Mouse (Mus musculus) hindbrain, embryonic 13.5 days (tissue): ENCODE measurements around the gene Cavin3. TPM values are rescaled to one million over a fixed set of nuclear protein-coding genes. Genes with fewer than 3 reads are reported as not detected.

Experiments
- ATAC-seq: fragments of 200-750 bp; cut with Nextera tagmentation; 2 replicates; pipeline ENCODE4 v1.8.0; 2017; ENCODE audit warnings: moderate TSS enrichment; ENCODE audit not compliant: low FRiP score
- H3K27ac ChIP-seq: fragments of 300-500 bp; sonication (generic); 2 replicates; pipeline ENCODE4 v1.5.1; 2015; ENCODE audit warnings: inconsistent platforms, mild to moderate bottlenecking, moderate library complexity
- H3K27me3 ChIP-seq: fragments of 300-500 bp; sonication (generic); 2 replicates; pipeline ENCODE4 v1.6.1; 2015; ENCODE audit warnings: mild to moderate bottlenecking, inconsistent platforms
- H3K36me3 ChIP-seq: fragments of 300-500 bp; sonication (generic); 2 replicates; pipeline ENCODE4 v1.6.1; 2015; ENCODE audit warnings: mild to moderate bottlenecking, inconsistent platforms
- H3K4me1 ChIP-seq: fragments of 300-500 bp; sonication (generic); replicated peaks from 2 replicates; pipeline ENCODE4 v1.6.1; 2015; ENCODE audit warnings: inconsistent platforms
- H3K4me2 ChIP-seq: fragments of 300-500 bp; sonication (generic); 2 replicates; pipeline ENCODE4 v1.6.1; 2015; ENCODE audit warnings: inconsistent platforms, mild to moderate bottlenecking, moderate library complexity
- H3K4me3 ChIP-seq: fragments of 300-500 bp; sonication (generic); 2 replicates; pipeline ENCODE4 v1.5.1; 2015; ENCODE audit warnings: mild to moderate bottlenecking, inconsistent platforms
- H3K9ac ChIP-seq: fragments of 300-500 bp; sonication (generic); 2 replicates; pipeline ENCODE4 v1.6.1; 2015; ENCODE audit warnings: mild to moderate bottlenecking, inconsistent platforms
- H3K9me3 ChIP-seq: fragments of 300-500 bp; sonication (generic); 2 replicates; pipeline ENCODE4 v1.6.1; 2016; ENCODE audit warnings: inconsistent platforms
- WGBS: fragments of 180-500 bp; shearing (Covaris S2); methylation state at CpG from one replicate; pipeline ENCODE4 v1.1.7; 2015; 5-methylcytosine and 5-hydroxymethylcytosine counted together
- polyA plus RNA-seq: library from polyadenylated mRNA; unstranded; fragments of >200 nt; fragmentation: Nextera tagmentation; extraction: Ambion mirVana; gene quantifications from 2 replicates; pipeline ENCODE4 v1.2.1, GENCODE M21; 2015

The Cavin3 gene
- polyA plus RNA-seq, result 28.9 and 31.6 TPM in 2 replicates

- peak within 1 kb of the TSS; percentile 84 for H3K4me2 ChIP-seq
- peaks cover 8% of the 10 kb centered on the region for H3K27me3 ChIP-seq
- no peaks in the 10 kb centered on the region for H3K9me3 ChIP-seq
- H3K36me3 ChIP-seq, result no peaks in the 10 kb centered on the region
- WGBS, result 2% methylated on average over 63 of the region's 63 CpGs
- H3K27ac ChIP-seq, result peak within 1 kb of the TSS; percentile 75
- ATAC-seq, result peak; percentile 90
- H3K9ac ChIP-seq, result peak within 1 kb of the TSS; percentile 80
- H3K4me3 ChIP-seq, result peak within 1 kb of the TSS; percentile 51
- H3K4me1 ChIP-seq, result peaks cover 25% of the 10 kb centered on the region
Observed at GRCm38 (mm10) chr7:105481505-105482411, at the start of gene Cavin3. Cavin3 (minus strand) TSS chr7:105482300.

GRCm38 (mm10) chr7:105528094-105528493 is 46.0 kb upstream of the Cavin3 start:
- H3K27me3 ChIP-seq, result no peaks in the 10 kb centered on the region
- no peak overlapping the region for H3K27ac ChIP-seq
- H3K4me3 ChIP-seq, result no peak overlapping the region
- ATAC-seq, result 0 out of 2 replicates have a peak, but pooled peaks have one; percentile 5
- H3K4me1 ChIP-seq, result no peaks in the 10 kb centered on the region
- WGBS, result 80% methylated on average over 4 of the region's 4 CpGs
- no peak overlapping the region for H3K9ac ChIP-seq
- no peaks in the 10 kb centered on the region for H3K9me3 ChIP-seq
- H3K36me3 ChIP-seq, result no peaks in the 10 kb centered on the region
- no peak overlapping the region for H3K4me2 ChIP-seq

GRCm38 (mm10) chr7:105527306-105527937 is 45.3 kb upstream of the Cavin3 start:
- no peak overlapping the region for H3K4me2 ChIP-seq
- no peaks in the 10 kb centered on the region for H3K27me3 ChIP-seq
- H3K9me3 ChIP-seq, result no peaks in the 10 kb centered on the region
- WGBS, result 61% methylated on average over 1 of the region's 1 CpGs
- H3K9ac ChIP-seq, result no peak overlapping the region
- no peaks in the 10 kb centered on the region for H3K4me1 ChIP-seq
- peak; percentile 77 for ATAC-seq
- H3K27ac ChIP-seq, result no peak overlapping the region
- no peaks in the 10 kb centered on the region for H3K36me3 ChIP-seq
- H3K4me3 ChIP-seq, result no peak overlapping the region

- Histone ChIP-seq H3K4me1 (no peaks in the 10 kb centered on the region), H3K4me2 (no peak overlapping the region), H3K27ac (no peak overlapping the region), H3K9ac (no peak overlapping the region), H3K9me3 (no peaks in the 10 kb centered on the region), H3K36me3 (no peaks in the 10 kb centered on the region), H3K27me3 (no peaks in the 10 kb centered on the region), H3K4me3 (no peak overlapping the region)
- ATAC-seq, result no peak
- 86% methylated on average over 2 of the region's 2 CpGs for WGBS
Observed at GRCm38 (mm10) chr7:105524222-105524621, 42.1 kb upstream of the Cavin3 start.

GRCm38 (mm10) chr7:105520201-105520600 is 38.1 kb upstream of the Cavin3 start:
- no peaks in the 10 kb centered on the region for H3K9me3 ChIP-seq
- no peak for ATAC-seq
- 54% methylated on average over 6 of the region's 6 CpGs for WGBS
- peaks cover 5% of the 10 kb centered on the region; the same call in 1 of the 2 replicates for H3K4me1 ChIP-seq
- no peak overlapping the region for H3K27ac ChIP-seq
- H3K4me3 ChIP-seq, result no peak overlapping the region
- no peaks in the 10 kb centered on the region for H3K27me3 ChIP-seq
- H3K9ac ChIP-seq, result no peak overlapping the region
- no peaks in the 10 kb centered on the region for H3K36me3 ChIP-seq
- H3K4me2 ChIP-seq, result no peak overlapping the region

GRCm38 (mm10) chr7:105519771-105520170 is 37.7 kb upstream of the Cavin3 start:
- no peak overlapping the region for H3K4me3 ChIP-seq
- peaks cover 10% of the 10 kb centered on the region; the same call in 1 of the 2 replicates for H3K4me1 ChIP-seq
- no peak overlapping the region for H3K4me2 ChIP-seq
- no peak for ATAC-seq
- no peak overlapping the region for H3K27ac ChIP-seq
- H3K27me3 ChIP-seq, result no peaks in the 10 kb centered on the region
- H3K9me3 ChIP-seq, result no peaks in the 10 kb centered on the region
- WGBS, result 87% methylated on average over 2 of the region's 2 CpGs
- no peak overlapping the region for H3K9ac ChIP-seq
- no peaks in the 10 kb centered on the region for H3K36me3 ChIP-seq

GRCm38 (mm10) chr7:105519336-105519735 is 37.2 kb upstream of the Cavin3 start:
- no peak overlapping the region for H3K4me3 ChIP-seq

GRCm38 (mm10) chr7:105516669-105517360 is 34.7 kb upstream of the Cavin3 start:
- Histone ChIP-seq H3K36me3 (no peaks in the 10 kb centered on the region), H3K4me2 (no peak overlapping the region), H3K9me3 (no peaks in the 10 kb centered on the region), H3K27me3 (no peaks in the 10 kb centered on the region), H3K4me1 (peaks cover 16% of the 10 kb centered on the region), H3K4me3 (no peak overlapping the region), H3K9ac (no peak overlapping the region), H3K27ac (no peak overlapping the region)
- no peak for ATAC-seq
- 47% methylated on average over 9 of the region's 9 CpGs for WGBS

More at GRCm38 (mm10) chr7:105519336-105519735, 37.2 kb upstream of the Cavin3 start:
- Histone ChIP-seq H3K9me3 (no peaks in the 10 kb centered on the region), H3K27ac (no peak overlapping the region), H3K9ac (no peak overlapping the region), H3K4me2 (no peak overlapping the region), H3K27me3 (no peaks in the 10 kb centered on the region), H3K36me3 (no peaks in the 10 kb centered on the region), H3K4me1 (peaks cover 12% of the 10 kb centered on the region)
- no peak for ATAC-seq
- WGBS, result 73% methylated on average over 11 of the region's 11 CpGs

- Histone ChIP-seq H3K36me3 (no peaks in the 10 kb centered on the region), H3K4me1 (peaks cover 16% of the 10 kb centered on the region), H3K4me2 (no peak overlapping the region), H3K9me3 (no peaks in the 10 kb centered on the region), H3K27ac (no peak overlapping the region), H3K9ac (no peak overlapping the region), H3K4me3 (no peak overlapping the region), H3K27me3 (no peaks in the 10 kb centered on the region)
- ATAC-seq, result peak; percentile 67
- WGBS, result 13% methylated on average over 5 of the region's 5 CpGs
Observed at GRCm38 (mm10) chr7:105515178-105515577, 33.1 kb upstream of the Cavin3 start.

- Histone ChIP-seq H3K27ac (peak overlapping the region; percentile 58), H3K4me2 (no peak overlapping the region), H3K27me3 (no peaks in the 10 kb centered on the region), H3K9me3 (no peaks in the 10 kb centered on the region), H3K9ac (no peak overlapping the region), H3K4me1 (peaks cover 16% of the 10 kb centered on the region), H3K36me3 (no peaks in the 10 kb centered on the region), H3K4me3 (no peak overlapping the region)
- ATAC-seq, result peak; percentile 62
- WGBS, result 53% methylated on average over 5 of the region's 5 CpGs
Observed at GRCm38 (mm10) chr7:105514561-105514960, 32.5 kb upstream of the Cavin3 start.

- WGBS, result 51% methylated on average over 5 of the region's 5 CpGs
- H3K27ac ChIP-seq, result peak overlapping the region; percentile 58; the same call in 1 of the 2 replicates
- H3K36me3 ChIP-seq, result no peaks in the 10 kb centered on the region
Observed at GRCm38 (mm10) chr7:105513845-105514291, 31.8 kb upstream of the Cavin3 start.

GRCm38 (mm10) chr7:105510143-105510542 is 28.0 kb upstream of the Cavin3 start:
- no peak overlapping the region for H3K4me2 ChIP-seq
- no peaks in the 10 kb centered on the region for H3K27me3 ChIP-seq
- peaks cover 10% of the 10 kb centered on the region for H3K4me1 ChIP-seq
- H3K9me3 ChIP-seq, result no peaks in the 10 kb centered on the region
- WGBS, result 85% methylated on average over 5 of the region's 5 CpGs
- no peak overlapping the region for H3K9ac ChIP-seq
- no peak overlapping the region for H3K27ac ChIP-seq
- H3K4me3 ChIP-seq, result no peak overlapping the region
- ATAC-seq, result no peak
- H3K36me3 ChIP-seq, result no peaks in the 10 kb centered on the region

More at GRCm38 (mm10) chr7:105513845-105514291, 31.8 kb upstream of the Cavin3 start:
- Histone ChIP-seq H3K4me1 (peaks cover 16% of the 10 kb centered on the region), H3K27me3 (no peaks in the 10 kb centered on the region), H3K9ac (no peak overlapping the region), H3K4me3 (no peak overlapping the region), H3K4me2 (no peak overlapping the region), H3K9me3 (no peaks in the 10 kb centered on the region)
- peak; percentile 80 for ATAC-seq
